Mouse (Mus musculus) midbrain, embryonic 16.5 days (tissue): ENCODE measurements around the gene Mrvi1. TPM values are rescaled to one million over a fixed set of nuclear protein-coding genes. Genes with fewer than 3 reads are reported as not detected.

ENCODE experiments used
- ATAC-seq: fragments of 200-750 bp; cut with Nextera tagmentation; 2 replicates; pipeline ENCODE4 v1.8.0; 2017; ENCODE audit warnings: moderate TSS enrichment
- H3K27ac ChIP-seq: fragments of 300-500 bp; sonication (generic); 2 replicates; pipeline ENCODE4 v1.5.1; 2014; ENCODE audit warnings: mild to moderate bottlenecking, low read length, mixed read lengths
- H3K27me3 ChIP-seq: fragments of 300-500 bp; sonication (generic); 2 replicates; pipeline ENCODE4 v1.6.1; 2014; ENCODE audit warnings: low read depth, low read length, mixed read lengths; ENCODE audit not compliant: control insufficient read depth, insufficient read depth
- H3K36me3 ChIP-seq: fragments of 300-500 bp; sonication (generic); 2 replicates; pipeline ENCODE4 v1.6.1; 2014; ENCODE audit warnings: mild to moderate bottlenecking, low read length, moderate library complexity, mixed read lengths; ENCODE audit not compliant: control insufficient read depth, insufficient read depth
- H3K4me1 ChIP-seq: fragments of 300-500 bp; sonication (generic); 2 replicates; pipeline ENCODE4 v1.6.1; 2014; ENCODE audit warnings: mild to moderate bottlenecking, low read length, mixed read lengths; ENCODE audit not compliant: control insufficient read depth, insufficient read depth
- H3K4me2 ChIP-seq: fragments of 300-500 bp; sonication (generic); 2 replicates; pipeline ENCODE4 v1.6.1; 2014; ENCODE audit warnings: mild to moderate bottlenecking, low read length, mixed read lengths
- H3K4me3 ChIP-seq: fragments of 300-500 bp; sonication (generic); 2 replicates; pipeline ENCODE4 v1.5.1; 2014; ENCODE audit warnings: low read depth, mild to moderate bottlenecking, low read length, moderate library complexity, mixed read lengths
- H3K9ac ChIP-seq: fragments of 300-500 bp; sonication (generic); 2 replicates; pipeline ENCODE4 v1.6.1; 2014; ENCODE audit warnings: low read depth, low read length, mixed read lengths
- H3K9me3 ChIP-seq: fragments of 300-500 bp; sonication (generic); replicated peaks from 2 replicates; pipeline ENCODE4 v1.6.1; 2014; ENCODE audit warnings: mild to moderate bottlenecking, low read length, mixed read lengths; ENCODE audit not compliant: control insufficient read depth, poor library complexity, severe bottlenecking
- WGBS: fragments of 180-500 bp; shearing (Covaris S2); extraction: QIAGEN DNeasy Blood & Tissue Kit; methylation state at CpG from one replicate; pipeline ENCODE4 v1.1.7; 2014; 5-methylcytosine and 5-hydroxymethylcytosine counted together
- polyA plus RNA-seq: library from polyadenylated mRNA; unstranded; fragments of >200 nt; fragmentation: Nextera tagmentation; extraction: Ambion mirVana; gene quantifications from 2 replicates; pipeline ENCODE4 v1.2.1, GENCODE M21; 2015

The Mrvi1 gene
- polyA plus RNA-seq, 1 experiment from 2014 or later = 0.77 TPM

DNA sequence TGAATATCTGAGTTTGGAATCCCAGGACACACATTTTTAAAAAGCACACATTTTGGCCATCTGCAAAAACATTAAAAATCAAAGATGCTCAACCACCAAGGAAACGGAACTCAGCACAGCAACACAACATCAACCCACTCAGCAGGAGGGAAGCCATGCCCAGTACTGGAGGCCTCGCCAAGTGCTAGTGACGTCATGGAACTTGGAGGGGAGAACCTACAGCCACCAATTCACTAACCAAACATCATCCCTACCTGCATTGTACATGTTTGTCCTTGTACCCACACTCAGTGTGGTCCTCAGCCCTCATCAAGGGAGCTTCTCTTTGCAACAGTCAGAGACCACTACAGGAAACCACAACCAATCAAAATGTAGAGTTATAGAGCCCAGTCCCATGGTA, 16.9 kb downstream of the Mrvi1 start:
- Histone ChIP-seq H3K27ac (no peak overlapping the region), H3K9ac (no peak overlapping the region), H3K4me2 (no peak overlapping the region), H3K27me3 (no peaks in the 10 kb centered on the region), H3K36me3 (no peaks in the 10 kb centered on the region), H3K4me1 (no peaks in the 10 kb centered on the region), H3K9me3 (no peaks in the 10 kb centered on the region), H3K4me3 (no peak overlapping the region)
- no peak for ATAC-seq
- WGBS = 79% methylated on average over 3 of the region's 3 CpGs

DNA sequence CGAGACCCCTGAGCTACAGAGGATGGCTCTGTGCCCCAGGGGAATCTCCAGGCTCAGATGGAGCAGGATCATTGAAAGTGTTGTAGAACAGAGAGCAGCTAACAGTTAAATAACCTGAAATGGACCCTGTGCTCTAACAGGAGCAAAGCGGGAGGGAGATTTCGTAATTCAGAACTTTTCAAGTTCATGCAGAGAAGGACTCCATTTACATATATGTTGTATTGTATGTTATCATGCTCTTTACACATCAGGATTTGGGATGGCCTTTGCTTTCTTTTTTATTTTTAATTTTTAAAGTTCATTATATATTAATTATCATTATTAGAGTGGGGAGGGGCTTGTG, 18.6 kb downstream of the Mrvi1 start:
- H3K9ac ChIP-seq = no peak overlapping the region
- ATAC-seq = no peak
- no peaks in the 10 kb centered on the region for H3K27me3 ChIP-seq
- no peaks in the 10 kb centered on the region for H3K9me3 ChIP-seq
- H3K27ac ChIP-seq = no peak overlapping the region
- H3K4me1 ChIP-seq = no peaks in the 10 kb centered on the region
- H3K4me3 ChIP-seq = no peak overlapping the region
- 63% methylated on average over 3 of the region's 3 CpGs for WGBS
- no peaks in the 10 kb centered on the region for H3K36me3 ChIP-seq
- no peak overlapping the region for H3K4me2 ChIP-seq

DNA sequence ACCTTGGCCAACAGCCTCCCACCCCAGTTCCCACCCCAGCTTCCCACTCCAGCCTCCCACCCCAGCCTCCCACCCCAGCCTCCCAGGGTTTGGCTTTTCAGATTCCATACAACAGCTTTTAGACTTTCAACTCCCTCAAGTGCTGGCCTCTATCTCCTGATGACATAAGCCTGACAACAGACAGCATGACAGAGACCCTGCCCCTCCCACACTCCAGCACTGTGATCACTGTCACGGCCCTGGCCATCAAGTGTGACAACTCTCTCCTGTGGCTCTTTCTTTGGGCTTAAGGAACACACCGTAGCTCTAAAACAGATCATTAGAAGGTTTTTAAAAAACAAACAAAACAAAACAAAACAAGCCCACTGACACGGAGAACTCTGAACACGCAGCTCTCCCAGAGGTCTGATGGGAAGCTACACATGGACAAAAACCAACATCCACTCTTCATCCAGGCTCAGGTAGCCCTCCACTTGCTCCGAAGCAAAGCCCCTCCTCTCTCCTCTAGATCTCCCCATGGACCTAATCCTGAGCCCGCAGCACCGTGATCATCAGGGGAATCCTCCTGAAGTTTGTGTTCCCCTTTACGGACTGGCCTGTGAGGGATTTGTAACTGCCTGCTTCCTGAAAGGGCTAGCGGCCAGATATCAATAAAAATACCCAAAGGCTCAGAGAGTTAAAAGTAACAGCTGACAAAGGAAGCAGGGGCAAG, 19.2 kb downstream of the Mrvi1 start:
- no peaks in the 10 kb centered on the region for H3K27me3 ChIP-seq
- no peak overlapping the region for H3K4me3 ChIP-seq
- H3K36me3 ChIP-seq = no peaks in the 10 kb centered on the region
- H3K4me1 ChIP-seq = no peaks in the 10 kb centered on the region
- no peaks in the 10 kb centered on the region for H3K9me3 ChIP-seq
- no peak overlapping the region for H3K4me2 ChIP-seq
- H3K27ac ChIP-seq = no peak overlapping the region
- WGBS = 50% methylated on average over 9 of the region's 9 CpGs
- ATAC-seq = no peak
- no peak overlapping the region for H3K9ac ChIP-seq

GRCm38 (mm10) chr7:110962497-110962896, 19.8 kb downstream of the Mrvi1 start:
- Histone ChIP-seq H3K27ac (no peak overlapping the region), H3K4me3 (no peak overlapping the region), H3K36me3 (no peaks in the 10 kb centered on the region), H3K9me3 (no peaks in the 10 kb centered on the region), H3K27me3 (no peaks in the 10 kb centered on the region), H3K4me2 (no peak overlapping the region), H3K9ac (no peak overlapping the region), H3K4me1 (no peaks in the 10 kb centered on the region)
- WGBS = 81% methylated on average over 3 of the region's 3 CpGs
- ATAC-seq = no peak

DNA sequence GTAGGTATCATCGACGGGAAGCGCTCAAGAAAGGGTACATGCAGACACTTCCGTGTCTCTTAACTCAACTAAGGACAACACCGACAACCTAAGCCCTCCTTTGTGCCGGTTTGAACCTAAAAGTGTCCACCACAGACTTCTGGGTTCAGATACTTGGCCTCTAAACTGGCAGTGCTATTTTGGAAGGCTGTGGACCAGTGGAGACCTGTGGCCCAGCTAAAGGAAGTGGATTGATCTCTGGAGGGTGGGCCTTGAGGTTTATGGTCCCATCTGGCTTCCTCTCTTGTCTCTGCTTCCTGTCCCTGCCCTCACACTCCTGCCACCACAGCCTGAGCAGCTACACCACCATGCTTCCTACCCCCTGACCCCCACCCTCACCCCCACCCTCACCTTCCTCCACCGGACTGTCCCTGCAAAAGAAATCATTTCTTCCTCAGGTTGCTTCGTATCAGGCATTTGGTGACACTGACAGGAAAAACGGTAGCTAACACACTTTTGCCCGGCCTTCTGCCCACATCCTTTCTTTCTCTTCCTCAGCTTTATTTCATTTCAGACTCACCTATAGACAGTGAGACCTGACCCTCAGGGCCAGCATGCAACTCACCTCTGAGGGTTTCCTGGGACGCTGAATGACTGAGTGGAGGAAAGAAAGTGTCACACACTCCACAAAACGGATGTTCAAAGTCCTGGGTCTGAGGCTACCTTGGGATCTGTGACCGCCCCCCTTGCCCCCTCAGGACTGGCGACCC, 25.7 kb downstream of the Mrvi1 start:
- Histone ChIP-seq H3K27ac (no peak overlapping the region), H3K27me3 (no peaks in the 10 kb centered on the region), H3K4me1 (no peaks in the 10 kb centered on the region), H3K9me3 (no peaks in the 10 kb centered on the region), H3K9ac (no peak overlapping the region), H3K4me3 (no peak overlapping the region), H3K36me3 (no peaks in the 10 kb centered on the region), H3K4me2 (no peak overlapping the region)
- ATAC-seq = no peak
- 92% methylated on average over 14 of the region's 14 CpGs for WGBS

DNA sequence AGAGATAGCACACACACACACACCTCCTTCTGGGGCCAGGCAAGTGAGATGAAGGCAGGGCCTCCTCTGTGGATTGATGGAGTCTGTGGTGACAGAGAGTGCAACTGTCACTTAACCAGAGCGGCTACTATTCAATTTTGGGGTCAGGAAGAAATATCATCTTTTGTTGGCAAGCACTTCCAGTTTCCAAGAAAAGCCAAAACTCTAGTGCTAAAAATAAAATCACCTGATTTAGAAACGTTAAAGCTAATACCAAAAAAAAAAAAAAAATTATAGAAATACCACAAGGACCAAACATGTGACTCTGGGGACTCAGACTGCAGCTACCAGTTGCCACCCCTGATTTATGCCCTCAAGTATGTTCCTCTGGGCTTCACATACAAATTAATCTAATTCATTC, 26.7 kb downstream of the Mrvi1 start:
- Histone ChIP-seq H3K27me3 (no peaks in the 10 kb centered on the region), H3K9ac (no peak overlapping the region)
- WGBS = 91% methylated on average over 2 of the region's 2 CpGs

GRCm38 (mm10) chr7:110954072-110954858, 28.0 kb downstream of the Mrvi1 start:
- H3K27ac ChIP-seq = no peak overlapping the region
- no peaks in the 10 kb centered on the region for H3K9me3 ChIP-seq
- H3K36me3 ChIP-seq = no peaks in the 10 kb centered on the region
- no peak for ATAC-seq
- no peak overlapping the region for H3K4me3 ChIP-seq
- H3K27me3 ChIP-seq = no peaks in the 10 kb centered on the region
- WGBS = 87% methylated on average over 6 of the region's 6 CpGs
- no peak overlapping the region for H3K9ac ChIP-seq
- H3K4me1 ChIP-seq = no peaks in the 10 kb centered on the region
- no peak overlapping the region for H3K4me2 ChIP-seq

More for the DNA sequence above, 26.7 kb downstream of the Mrvi1 start:
- H3K4me2 ChIP-seq = no peak overlapping the region
- no peaks in the 10 kb centered on the region for H3K36me3 ChIP-seq
- H3K9me3 ChIP-seq = no peaks in the 10 kb centered on the region
- no peak overlapping the region for H3K4me3 ChIP-seq
- no peak for ATAC-seq
- no peak overlapping the region for H3K27ac ChIP-seq
- H3K4me1 ChIP-seq = no peaks in the 10 kb centered on the region

GRCm38 (mm10) chr7:110953210-110953609, 29.1 kb downstream of the Mrvi1 start:
- 83% methylated on average over 1 of the region's 1 CpGs for WGBS
- Histone ChIP-seq H3K4me2 (no peak overlapping the region), H3K9ac (no peak overlapping the region), H3K36me3 (no peaks in the 10 kb centered on the region), H3K27ac (no peak overlapping the region), H3K4me1 (no peaks in the 10 kb centered on the region), H3K4me3 (no peak overlapping the region), H3K9me3 (no peaks in the 10 kb centered on the region), H3K27me3 (no peaks in the 10 kb centered on the region)
- ATAC-seq = no peak

GRCm38 (mm10) chr7:110950621-110950925, 31.7 kb downstream of the Mrvi1 start:
- no peaks in the 10 kb centered on the region for H3K27me3 ChIP-seq
- ATAC-seq = no peak
- H3K9me3 ChIP-seq = no peaks in the 10 kb centered on the region

More at GRCm38 (mm10) chr7:110950621-110950925, 31.7 kb downstream of the Mrvi1 start:
- H3K4me2 ChIP-seq = no peak overlapping the region
- no peaks in the 10 kb centered on the region for H3K36me3 ChIP-seq
- no peak overlapping the region for H3K9ac ChIP-seq
- H3K4me1 ChIP-seq = no peaks in the 10 kb centered on the region
- H3K27ac ChIP-seq = no peak overlapping the region
- no peak overlapping the region for H3K4me3 ChIP-seq
